Mouse (Mus musculus) activated CD4-positive, CD25-positive, alpha-beta regulatory T cell (primary cell): ENCODE data around the gene Adamts16. TPM values are rescaled to one million over a fixed set of nuclear protein-coding genes. Genes with fewer than 3 reads are reported as not detected.

Experiments used
- polyA plus RNA-seq, 2 experiments: library from polyadenylated mRNA; unstranded; fragments of 100-300 nt; shearing (Covaris generic); gene quantifications; one replicate each; pipeline ENCODE4 v1.2.1; 2017

Adamts16 gene
- under 1 TPM in 1 of 2 experiments, not detected in 1; 0.25 TPM for polyA plus RNA-seq

GRCm38 (mm10) chr13:70841421-70841904 is at the start of gene Adamts16:
Adamts16 (minus strand) TSS chr13:70841811.

Other genes starting within 250 kb of the Adamts16 start
- 10 to 100 TPM; 21.0 to 21.9 TPM for gene Ice1, start 204.2 kb downstream of the Adamts16 start, polyA plus RNA-seq